Mouse (Mus musculus) embryonic facial prominence, embryonic 10.5 days (tissue): ENCODE measurements around the gene Hook1. TPM values are rescaled to one million over a fixed set of nuclear protein-coding genes. Genes with fewer than 3 reads are reported as not detected.

Experiments used
- DNase-seq: peaks from one replicate; pipeline ENCODE4 v3.0.0-alpha.2; 2017; ENCODE audit warnings: low spot score
- H3K27ac ChIP-seq: fragments of 300-500 bp; sonication (generic); replicated peaks from 2 replicates; pipeline ENCODE4 v1.5.1; 2016; ENCODE audit warnings: mild to moderate bottlenecking
- H3K27me3 ChIP-seq: fragments of 300-500 bp; sonication (generic); replicated peaks from 2 replicates; pipeline ENCODE4 v1.6.1; 2016; ENCODE audit warnings: low read depth, mild to moderate bottlenecking; ENCODE audit not compliant: poor library complexity, severe bottlenecking
- H3K36me3 ChIP-seq: fragments of 300-500 bp; sonication (generic); replicated peaks from 2 replicates; pipeline ENCODE4 v1.6.1; 2016; ENCODE audit warnings: mild to moderate bottlenecking, moderate library complexity
- H3K4me1 ChIP-seq: fragments of 300-500 bp; sonication (generic); 2 replicates; pipeline ENCODE4 v1.6.1; 2016
- H3K4me3 ChIP-seq: fragments of 300-500 bp; sonication (generic); 2 replicates; pipeline ENCODE4 v1.5.1; 2016; ENCODE audit warnings: mild to moderate bottlenecking, moderate library complexity
- H3K9me3 ChIP-seq: fragments of 300-500 bp; sonication (generic); 2 replicates; pipeline ENCODE4 v1.6.1; 2016; ENCODE audit warnings: mild to moderate bottlenecking
- WGBS: fragments of 180-500 bp; shearing (Covaris S2); methylation state at CpG from one replicate; pipeline ENCODE4 v1.1.7; 2016; 5-methylcytosine and 5-hydroxymethylcytosine counted together
- polyA plus RNA-seq: library from polyadenylated mRNA; unstranded; fragments of >200 nt; fragmentation: Nextera tagmentation; extraction: Ambion mirVana; gene quantifications from 2 replicates; pipeline ENCODE4 v1.2.1, GENCODE M21; 2016

Gene Hook1
- polyA plus RNA-seq: 15.6 and 18.1 TPM in 2 replicates

DNA sequence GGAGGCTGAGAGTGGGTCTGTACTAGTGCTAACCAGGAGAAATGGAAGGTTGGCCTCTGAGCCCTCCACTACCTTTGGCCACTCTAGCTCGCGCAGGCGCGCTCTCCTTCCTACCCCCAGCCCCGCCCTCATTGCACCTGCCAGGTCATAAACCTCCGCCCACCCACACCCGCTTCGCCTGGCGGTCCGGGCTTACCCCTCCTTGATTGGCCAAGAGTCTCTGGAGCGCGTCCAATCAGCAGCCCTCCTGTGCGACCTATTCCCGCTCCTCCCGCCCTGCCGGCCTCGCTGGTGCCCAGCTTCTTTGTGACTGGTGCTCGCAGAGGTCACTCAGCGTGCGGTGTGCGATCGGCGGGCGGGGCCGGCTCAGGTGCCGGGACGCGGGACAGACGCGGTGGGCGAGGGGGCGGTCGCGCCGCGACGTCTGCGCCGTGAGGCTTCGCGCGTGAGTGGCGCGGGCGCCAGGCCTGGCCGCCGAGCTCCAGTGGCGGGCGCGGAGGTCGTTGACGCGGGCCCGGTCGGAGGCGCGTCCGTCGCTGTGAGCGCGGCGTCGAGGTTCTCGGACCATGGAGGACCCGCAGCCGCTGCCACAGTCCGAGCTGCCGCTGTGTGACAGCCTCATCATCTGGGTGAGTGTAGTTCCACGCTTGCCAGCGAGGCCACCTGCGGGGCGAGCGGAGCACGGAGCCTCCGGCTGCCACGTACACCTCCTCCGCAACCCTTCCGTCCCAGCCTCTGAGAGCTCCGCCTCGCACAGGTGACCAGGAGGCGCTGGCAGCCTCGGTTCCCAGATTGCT, at the start of gene Hook1:
TSS of gene Hook1 (plus strand) at position 313 of the 797 bp plus-strand sequence.
- Histone ChIP-seq H3K27ac (peak within 1 kb of the TSS; percentile 85), H3K4me3 (peak within 1 kb of the TSS; percentile 80), H3K36me3 (no peaks in the 10 kb centered on the region), H3K9me3 (no peaks in the 10 kb centered on the region), H3K27me3 (peaks cover 17% of the 10 kb centered on the region), H3K4me1 (peaks cover 13% of the 10 kb centered on the region; the same call in 1 of the 2 replicates)
- DNase-seq: peak; percentile 95
- WGBS: under 1% methylated on average over 82 of the region's 82 CpGs

DNA sequence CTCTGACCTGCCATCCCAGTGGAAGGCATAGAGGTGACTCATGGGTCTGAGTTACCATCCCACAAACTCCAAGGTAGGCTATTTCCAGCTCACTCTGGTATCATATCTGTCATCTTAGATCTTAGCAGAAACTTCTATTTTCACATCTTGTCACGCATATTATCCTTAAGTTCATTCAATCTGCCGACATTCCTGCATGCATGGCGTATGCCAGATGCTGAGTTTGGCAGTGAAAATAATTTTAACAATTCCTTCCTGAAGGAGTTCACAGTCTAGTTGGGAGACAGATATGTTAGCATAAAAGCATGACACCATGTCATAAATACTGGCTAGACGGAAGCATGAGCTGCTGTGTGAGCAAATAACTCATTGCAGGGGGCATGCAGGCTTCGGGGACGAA, 49.3 kb upstream of the Hook1 start:
- no peaks in the 10 kb centered on the region for H3K27me3 ChIP-seq
- H3K9me3 ChIP-seq: no peaks in the 10 kb centered on the region
- 82% methylated on average over 6 of the region's 6 CpGs for WGBS
- H3K4me1 ChIP-seq: peaks cover 33% of the 10 kb centered on the region
- H3K36me3 ChIP-seq: no peaks in the 10 kb centered on the region
- no peak overlapping the region for H3K4me3 ChIP-seq
- no peak for DNase-seq
- H3K27ac ChIP-seq: peak overlapping the region; percentile 70; the same call in 1 of the 2 replicates

GRCm38 (mm10) chr4:95920448-95920847, 46.6 kb upstream of the Hook1 start:
- 72% methylated on average over 4 of the region's 4 CpGs for WGBS
- Histone ChIP-seq H3K27me3 (no peaks in the 10 kb centered on the region), H3K4me1 (peaks cover 31% of the 10 kb centered on the region), H3K36me3 (no peaks in the 10 kb centered on the region), H3K27ac (no peak overlapping the region), H3K4me3 (no peak overlapping the region), H3K9me3 (no peaks in the 10 kb centered on the region)
- DNase-seq: no peak

DNA sequence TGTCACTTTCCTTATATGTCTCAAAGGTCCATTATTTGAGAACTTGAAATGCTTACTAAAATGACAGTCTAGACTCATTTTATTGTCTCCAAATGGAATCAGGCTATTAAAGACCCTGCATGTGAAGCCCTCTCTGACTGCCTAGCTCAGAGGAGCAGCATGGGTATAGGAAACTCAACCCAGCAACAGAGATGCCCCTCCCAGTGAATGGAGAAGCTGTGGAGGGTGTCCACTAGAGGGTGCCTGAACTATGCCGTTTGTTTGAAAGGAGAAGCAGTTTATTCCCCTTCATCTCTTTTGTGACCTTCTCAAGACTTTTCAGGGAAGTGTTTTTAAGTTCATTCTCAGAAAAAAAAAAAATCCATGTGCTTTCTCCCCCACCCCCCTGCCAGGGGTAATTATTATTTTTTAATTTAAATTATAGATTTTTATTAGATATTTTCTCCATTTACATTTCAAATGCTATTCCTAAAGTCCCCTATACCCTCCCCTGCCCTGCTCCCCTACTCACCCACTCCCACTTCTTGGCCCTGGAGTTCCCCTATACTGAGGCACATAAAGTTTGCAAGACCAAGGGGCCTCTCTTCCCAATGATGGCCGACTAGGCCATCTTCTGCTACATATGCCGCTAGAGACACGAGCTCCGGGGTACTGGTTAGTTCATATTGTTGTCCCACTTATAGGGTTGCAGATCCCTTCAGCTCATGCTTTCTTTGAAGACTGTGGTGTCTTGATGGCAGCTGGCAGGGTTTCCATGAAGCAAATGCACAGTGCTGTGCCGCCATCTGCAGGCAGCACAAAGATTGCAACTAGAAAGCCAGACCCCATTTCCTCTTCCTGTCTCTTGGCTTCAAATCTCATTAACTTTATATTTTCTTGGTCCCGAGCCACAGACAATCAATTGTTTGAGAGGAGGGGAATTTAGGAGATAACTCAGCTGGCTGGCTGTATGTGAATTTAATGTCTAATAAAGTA, 42.5 kb upstream of the Hook1 start:
- no peak overlapping the region for H3K27ac ChIP-seq
- H3K36me3 ChIP-seq: no peaks in the 10 kb centered on the region
- peak; percentile 82 for DNase-seq
- H3K4me3 ChIP-seq: no peak overlapping the region
- H3K9me3 ChIP-seq: no peaks in the 10 kb centered on the region
- 14% methylated on average over 7 of the region's 7 CpGs for WGBS
- H3K4me1 ChIP-seq: peaks cover 5% of the 10 kb centered on the region
- 0 out of 2 replicates have a peak, but pooled peaks cover 4% of the 10 kb centered on the region for H3K27me3 ChIP-seq

DNA sequence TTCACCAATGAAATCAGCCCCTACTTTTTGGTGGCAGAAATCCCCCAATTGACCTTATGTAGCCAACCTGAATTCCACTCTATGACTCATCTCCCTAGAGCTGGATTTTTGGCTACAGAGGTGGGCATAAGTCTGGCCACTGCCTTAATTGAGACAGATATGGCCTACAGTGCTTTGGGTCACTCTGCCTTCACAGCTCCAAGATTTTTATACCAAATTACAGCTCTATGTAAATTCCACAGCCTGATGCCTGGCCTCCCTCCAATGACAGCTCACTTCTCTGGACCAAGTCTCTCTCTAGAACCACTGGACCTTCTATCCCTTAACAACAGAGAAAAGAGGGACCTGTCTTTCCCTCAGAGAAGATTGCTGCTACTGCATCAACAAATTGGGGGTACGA, 38.2 kb upstream of the Hook1 start:
- WGBS: 90% methylated on average over 1 of the region's 1 CpGs
- H3K36me3 ChIP-seq: no peaks in the 10 kb centered on the region
- H3K27ac ChIP-seq: no peak overlapping the region
- no peak overlapping the region for H3K4me3 ChIP-seq
- no peaks in the 10 kb centered on the region for H3K4me1 ChIP-seq
- H3K9me3 ChIP-seq: no peaks in the 10 kb centered on the region
- 0 out of 2 replicates have a peak, but pooled peaks cover 4% of the 10 kb centered on the region for H3K27me3 ChIP-seq
- no peak for DNase-seq

DNA sequence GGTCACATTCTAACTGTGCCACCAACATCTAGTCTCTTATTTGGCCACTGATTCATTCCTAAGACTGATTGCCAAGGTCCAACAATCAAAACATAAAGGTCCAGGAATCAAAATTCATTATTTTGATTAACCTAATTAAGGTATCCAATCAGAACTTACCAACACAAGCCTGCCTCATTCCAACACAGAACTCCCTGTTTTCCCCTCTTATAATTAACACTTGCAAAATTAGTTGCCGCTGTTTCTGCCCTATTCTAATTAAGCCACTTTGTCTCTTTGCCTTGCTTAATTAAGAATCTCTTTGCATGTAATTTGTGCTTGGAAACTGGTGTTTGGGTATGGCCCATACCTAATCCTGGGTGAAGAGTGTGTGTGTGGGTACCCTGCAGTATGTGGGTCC, 37.1 kb upstream of the Hook1 start:
- Histone ChIP-seq H3K4me1 (no peaks in the 10 kb centered on the region), H3K4me3 (no peak overlapping the region), H3K9me3 (no peaks in the 10 kb centered on the region), H3K27ac (no peak overlapping the region), H3K27me3 (0 out of 2 replicates have a peak, but pooled peaks cover 4% of the 10 kb centered on the region), H3K36me3 (no peaks in the 10 kb centered on the region)
- WGBS: 84% methylated on average over 1 of the region's 1 CpGs
- DNase-seq: no peak

GRCm38 (mm10) chr4:95931331-95931730, 35.7 kb upstream of the Hook1 start:
- Histone ChIP-seq H3K4me3 (no peak overlapping the region), H3K27ac (no peak overlapping the region), H3K36me3 (no peaks in the 10 kb centered on the region), H3K27me3 (no peaks in the 10 kb centered on the region), H3K4me1 (no peaks in the 10 kb centered on the region), H3K9me3 (no peaks in the 10 kb centered on the region)
- 68% methylated on average over 2 of the region's 2 CpGs for WGBS
- no peak for DNase-seq

GRCm38 (mm10) chr4:95933801-95934356, 33.2 kb upstream of the Hook1 start:
- H3K4me3 ChIP-seq: no peak overlapping the region
- no peaks in the 10 kb centered on the region for H3K4me1 ChIP-seq
- H3K27ac ChIP-seq: no peak overlapping the region
- 89% methylated on average over 9 of the region's 9 CpGs for WGBS
- H3K9me3 ChIP-seq: no peaks in the 10 kb centered on the region
- H3K27me3 ChIP-seq: no peaks in the 10 kb centered on the region
- no peak for DNase-seq
- H3K36me3 ChIP-seq: no peaks in the 10 kb centered on the region

- no peaks in the 10 kb centered on the region for H3K27me3 ChIP-seq
Measured at GRCm38 (mm10) chr4:95934384-95935035, 32.5 kb upstream of the Hook1 start.

GRCm38 (mm10) chr4:95938701-95939100, 28.3 kb upstream of the Hook1 start:
- no peak overlapping the region for H3K27ac ChIP-seq
- H3K4me1 ChIP-seq: no peaks in the 10 kb centered on the region
- no peaks in the 10 kb centered on the region for H3K27me3 ChIP-seq
- no peaks in the 10 kb centered on the region for H3K36me3 ChIP-seq
- no peaks in the 10 kb centered on the region for H3K9me3 ChIP-seq
- H3K4me3 ChIP-seq: no peak overlapping the region
- WGBS: 74% methylated on average over 3 of the region's 3 CpGs
- DNase-seq: no peak

More at GRCm38 (mm10) chr4:95934384-95935035, 32.5 kb upstream of the Hook1 start:
- Histone ChIP-seq H3K27ac (no peak overlapping the region), H3K9me3 (no peaks in the 10 kb centered on the region), H3K36me3 (no peaks in the 10 kb centered on the region), H3K4me1 (no peaks in the 10 kb centered on the region), H3K4me3 (no peak overlapping the region)
- 83% methylated on average over 4 of the region's 4 CpGs for WGBS
- DNase-seq: no peak

- no peak overlapping the region for H3K27ac ChIP-seq
- H3K9me3 ChIP-seq: no peaks in the 10 kb centered on the region
Measured at GRCm38 (mm10) chr4:95947896-95948295, 19.1 kb upstream of the Hook1 start.

DNA sequence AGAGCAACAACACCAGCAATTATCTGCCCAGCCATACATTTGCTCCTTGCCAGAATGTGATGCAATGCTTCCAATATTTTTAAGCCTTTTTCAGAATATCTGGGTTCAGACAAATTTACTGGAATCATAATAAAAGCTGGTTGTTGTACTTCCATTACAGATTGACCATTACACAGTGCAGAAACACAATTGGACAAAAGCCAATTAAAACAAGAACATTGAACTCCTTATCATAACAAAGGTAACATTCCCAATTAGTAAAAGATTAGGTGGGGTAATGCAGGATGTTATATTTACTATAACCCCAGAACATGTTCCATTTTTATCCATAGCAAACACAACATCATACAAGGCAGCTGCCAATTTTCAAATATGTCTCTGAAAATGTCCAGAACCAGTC, 13.7 kb upstream of the Hook1 start:
- no peak overlapping the region for H3K27ac ChIP-seq
- no peaks in the 10 kb centered on the region for H3K36me3 ChIP-seq
- no peaks in the 10 kb centered on the region for H3K4me1 ChIP-seq
- DNase-seq: no peak
- H3K4me3 ChIP-seq: no peak overlapping the region
- no peaks in the 10 kb centered on the region for H3K27me3 ChIP-seq
- no peaks in the 10 kb centered on the region for H3K9me3 ChIP-seq

More at GRCm38 (mm10) chr4:95947896-95948295, 19.1 kb upstream of the Hook1 start:
- Histone ChIP-seq H3K4me1 (no peaks in the 10 kb centered on the region), H3K36me3 (no peaks in the 10 kb centered on the region), H3K4me3 (no peak overlapping the region), H3K27me3 (no peaks in the 10 kb centered on the region)
- WGBS: 81% methylated on average over 1 of the region's 1 CpGs
- DNase-seq: no peak
